Mouse (Mus musculus) embryonic facial prominence, embryonic 13.5 days (tissue): ENCODE results near the gene Nfatc4. TPM values are rescaled to one million over a fixed set of nuclear protein-coding genes. Genes with fewer than 3 reads are reported as not detected.

Source experiments
- ATAC-seq: fragments of 200-750 bp; cut with Nextera tagmentation; 2 replicates; pipeline ENCODE4 v1.8.0; 2017; ENCODE audit warnings: low read depth; ENCODE audit not compliant: insufficient number of reproducible peaks, insufficient read depth, low FRiP score, low TSS enrichment
- H3K27ac ChIP-seq: fragments of 300-500 bp; sonication (generic); 2 replicates; pipeline ENCODE4 v1.5.1; 2015; ENCODE audit warnings: moderate library complexity, mild to moderate bottlenecking, inconsistent platforms
- H3K27me3 ChIP-seq: fragments of 300-500 bp; sonication (generic); 2 replicates; pipeline ENCODE4 v1.6.1; 2015; ENCODE audit warnings: mild to moderate bottlenecking, inconsistent platforms
- H3K36me3 ChIP-seq: fragments of 300-500 bp; sonication (generic); 2 replicates; pipeline ENCODE4 v1.6.1; 2015; ENCODE audit warnings: mild to moderate bottlenecking, inconsistent platforms
- H3K4me1 ChIP-seq: fragments of 300-500 bp; sonication (generic); 2 replicates; pipeline ENCODE4 v1.6.1; 2015; ENCODE audit warnings: inconsistent platforms
- H3K4me2 ChIP-seq: fragments of 300-500 bp; sonication (generic); 2 replicates; pipeline ENCODE4 v1.6.1; 2015; ENCODE audit warnings: moderate library complexity, mild to moderate bottlenecking, inconsistent platforms
- H3K4me3 ChIP-seq: fragments of 300-500 bp; sonication (generic); 2 replicates; pipeline ENCODE4 v1.5.1; 2015; ENCODE audit warnings: mild to moderate bottlenecking, inconsistent platforms
- H3K9ac ChIP-seq: fragments of 300-500 bp; sonication (generic); 2 replicates; pipeline ENCODE4 v1.6.1; 2015; ENCODE audit warnings: mild to moderate bottlenecking, inconsistent platforms
- H3K9me3 ChIP-seq: fragments of 300-500 bp; sonication (generic); 2 replicates; pipeline ENCODE4 v1.6.1; 2016; ENCODE audit warnings: inconsistent platforms
- WGBS: fragments of 180-500 bp; shearing (Covaris S2); methylation state at CpG from one replicate; pipeline ENCODE4 v1.1.7; 2015; ENCODE audit warnings: mixed read lengths; 5-methylcytosine and 5-hydroxymethylcytosine counted together
- polyA plus RNA-seq: library from polyadenylated mRNA; unstranded; fragments of >200 nt; fragmentation: Nextera tagmentation; extraction: Ambion mirVana; gene quantifications from 2 replicates; pipeline ENCODE4 v1.2.1, GENCODE M21; 2015

The Nfatc4 gene
- polyA plus RNA-seq, 1 experiment from 2014 or later: 160 TPM

- H3K9ac ChIP-seq: no peak overlapping the region
- H3K4me2 ChIP-seq: no peak overlapping the region
- H3K36me3 ChIP-seq: peaks cover 13% of the 10 kb centered on the region
- H3K27me3 ChIP-seq: no peaks in the 10 kb centered on the region
- H3K9me3 ChIP-seq: no peaks in the 10 kb centered on the region
- peaks cover 31% of the 10 kb centered on the region for H3K4me1 ChIP-seq
- no peak overlapping the region for H3K27ac ChIP-seq
- ATAC-seq: no peak
- WGBS: 89% methylated on average over 5 of the region's 5 CpGs
- no peak overlapping the region for H3K4me3 ChIP-seq
Measured at GRCm38 (mm10) chr14:55838312-55838711, 15.4 kb downstream of the Nfatc4 start.

- Histone ChIP-seq H3K4me1 (peaks cover 28% of the 10 kb centered on the region), H3K4me2 (no peak overlapping the region), H3K9ac (no peak overlapping the region), H3K36me3 (peaks cover 9% of the 10 kb centered on the region), H3K9me3 (no peaks in the 10 kb centered on the region), H3K27me3 (no peaks in the 10 kb centered on the region), H3K27ac (no peak overlapping the region), H3K4me3 (no peak overlapping the region)
- ATAC-seq: no peak
- 87% methylated on average over 4 of the region's 4 CpGs for WGBS
Measured at GRCm38 (mm10) chr14:55838740-55839139, 15.8 kb downstream of the Nfatc4 start.

- no peak for ATAC-seq
- no peaks in the 10 kb centered on the region for H3K9me3 ChIP-seq
- WGBS: 65% methylated on average over 4 of the region's 4 CpGs
- H3K4me3 ChIP-seq: no peak overlapping the region
- H3K4me1 ChIP-seq: peaks cover 6% of the 10 kb centered on the region
- no peaks in the 10 kb centered on the region for H3K36me3 ChIP-seq
- H3K4me2 ChIP-seq: no peak overlapping the region
- H3K9ac ChIP-seq: no peak overlapping the region
- H3K27ac ChIP-seq: no peak overlapping the region
- H3K27me3 ChIP-seq: no peaks in the 10 kb centered on the region
Measured at GRCm38 (mm10) chr14:55840853-55841366, 18.0 kb downstream of the Nfatc4 start.

- Histone ChIP-seq H3K4me1 (no peaks in the 10 kb centered on the region), H3K27ac (no peak overlapping the region), H3K4me2 (no peak overlapping the region), H3K27me3 (no peaks in the 10 kb centered on the region), H3K36me3 (no peaks in the 10 kb centered on the region), H3K9ac (no peak overlapping the region), H3K4me3 (no peak overlapping the region), H3K9me3 (no peaks in the 10 kb centered on the region)
- 81% methylated on average over 4 of the region's 4 CpGs for WGBS
- ATAC-seq: no peak
Measured at GRCm38 (mm10) chr14:55842794-55843193, 19.9 kb downstream of the Nfatc4 start.

- H3K4me3 ChIP-seq: no peak overlapping the region
- H3K4me2 ChIP-seq: no peak overlapping the region
- H3K4me1 ChIP-seq: peaks cover 3% of the 10 kb centered on the region
- no peaks in the 10 kb centered on the region for H3K27me3 ChIP-seq
- no peak overlapping the region for H3K9ac ChIP-seq
- H3K9me3 ChIP-seq: no peaks in the 10 kb centered on the region
- no peaks in the 10 kb centered on the region for H3K36me3 ChIP-seq
- no peak overlapping the region for H3K27ac ChIP-seq
- WGBS: 73% methylated on average over 9 of the region's 9 CpGs
- no peak for ATAC-seq
Measured at GRCm38 (mm10) chr14:55845506-55846294, 22.8 kb downstream of the Nfatc4 start.

GRCm38 (mm10) chr14:55850885-55851284 is 27.9 kb downstream of the Nfatc4 start:
- 0 out of 2 replicates have a peak overlapping the region, but pooled peaks have one; percentile 98 for H3K27ac ChIP-seq
- no peak for ATAC-seq
- 69% methylated on average over 6 of the region's 6 CpGs for WGBS

DNA sequence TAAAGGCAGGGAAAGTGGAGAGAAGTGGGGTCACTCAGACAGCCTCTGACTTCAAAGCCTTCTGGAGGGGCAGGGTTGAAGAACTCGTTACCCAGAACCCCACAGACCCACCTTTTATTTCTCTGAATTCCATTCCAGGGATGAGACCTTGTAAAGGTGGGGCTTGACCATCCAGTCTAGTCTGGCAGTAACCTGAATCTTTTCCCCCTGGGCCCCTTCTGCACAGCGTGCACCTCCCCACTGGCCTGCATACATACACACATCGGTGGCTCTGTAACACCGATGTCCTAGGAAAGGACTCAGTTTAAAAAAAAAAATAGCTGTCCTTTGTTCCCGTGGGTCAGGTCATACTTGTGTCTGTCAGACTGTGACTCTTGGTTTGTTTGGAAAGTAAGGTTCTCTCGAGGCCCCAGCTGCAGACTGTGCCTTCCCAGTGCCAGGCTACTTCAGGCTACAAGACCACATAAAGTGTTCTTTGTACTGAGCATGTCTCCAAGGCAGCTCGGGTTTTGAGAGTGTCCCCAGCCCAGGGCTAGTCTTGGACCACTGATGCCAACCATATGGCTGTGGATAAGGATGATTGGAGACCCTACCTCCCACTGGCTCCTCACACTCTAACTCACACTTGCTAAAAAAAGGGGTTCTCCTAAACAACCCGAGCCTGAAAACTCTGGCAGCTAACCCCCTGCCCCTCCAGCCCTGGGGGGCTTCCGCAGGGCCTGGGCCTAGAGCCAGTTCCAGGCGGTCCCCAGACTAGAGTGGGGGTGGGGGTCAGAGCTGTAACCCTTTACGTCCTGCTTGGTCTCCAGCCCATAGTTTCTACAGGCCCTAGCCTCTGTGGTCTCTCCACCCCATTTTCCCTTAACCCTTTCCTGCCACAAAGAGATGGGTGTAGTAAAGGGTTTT is 30.0 kb downstream of the Nfatc4 start:
- peak; percentile 86 for ATAC-seq
- 3% methylated on average over 11 of the region's 11 CpGs for WGBS
- Histone ChIP-seq H3K27ac (peak overlapping the region; percentile 98), H3K4me3 (peak overlapping the region; percentile 78), H3K9me3 (no peaks in the 10 kb centered on the region), H3K36me3 (peaks cover 5% of the 10 kb centered on the region), H3K4me1 (peaks cover 53% of the 10 kb centered on the region), H3K27me3 (no peaks in the 10 kb centered on the region), H3K9ac (peak overlapping the region; percentile 93), H3K4me2 (peak overlapping the region; percentile 93)

More at GRCm38 (mm10) chr14:55850885-55851284, 27.9 kb downstream of the Nfatc4 start:
- no peak overlapping the region for H3K4me3 ChIP-seq
- no peaks in the 10 kb centered on the region for H3K36me3 ChIP-seq
- H3K27me3 ChIP-seq: no peaks in the 10 kb centered on the region
- no peak overlapping the region for H3K9ac ChIP-seq
- H3K4me1 ChIP-seq: peaks cover 33% of the 10 kb centered on the region
- no peak overlapping the region for H3K4me2 ChIP-seq
- no peaks in the 10 kb centered on the region for H3K9me3 ChIP-seq

DNA sequence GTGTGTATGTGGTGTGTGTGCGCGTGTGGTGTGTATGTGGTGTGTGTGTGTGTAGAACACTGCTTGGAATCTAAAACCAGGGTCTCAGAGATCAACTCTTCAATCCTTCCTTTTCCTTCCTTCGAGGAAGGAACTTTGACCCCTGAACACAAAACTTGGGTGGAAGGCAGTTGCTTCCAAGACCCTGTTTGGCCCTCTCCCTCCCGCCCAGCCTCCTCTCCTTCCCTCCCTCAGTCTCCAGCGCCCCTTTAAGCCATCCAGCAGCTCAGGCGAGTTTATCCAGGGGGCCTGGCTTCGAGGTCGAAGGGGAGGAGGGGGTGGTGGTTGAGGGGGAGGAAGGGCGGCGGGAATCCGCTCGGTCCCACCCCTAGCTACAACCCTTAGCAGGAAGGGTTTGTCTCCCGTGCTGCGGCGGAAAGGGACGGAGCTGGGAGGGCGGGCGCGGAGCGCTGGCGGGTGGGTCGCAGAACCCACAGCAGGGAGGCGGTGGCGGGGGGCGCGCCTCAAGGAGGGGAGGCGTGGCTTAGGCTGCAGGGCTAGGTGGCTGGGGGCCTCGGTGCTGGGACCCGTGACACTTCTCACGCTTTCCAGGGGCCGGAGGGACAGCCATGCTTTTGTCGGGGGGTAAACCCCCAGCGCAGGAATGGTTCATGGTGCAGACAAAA is 30.8 kb downstream of the Nfatc4 start, which contains the start of gene Nynrin:
TSS of gene Nynrin (plus strand) at position 390 of the 665 bp plus-strand sequence.
- Histone ChIP-seq H3K27ac (peak within 1 kb of the TSS; percentile 98), H3K27me3 (no peaks in the 10 kb centered on the region), H3K4me3 (peak within 1 kb of the TSS; percentile 78), H3K4me1 (peaks cover 62% of the 10 kb centered on the region), H3K9me3 (no peaks in the 10 kb centered on the region), H3K4me2 (peak within 1 kb of the TSS; percentile 93), H3K36me3 (peaks cover 9% of the 10 kb centered on the region), H3K9ac (peak within 1 kb of the TSS; percentile 93)
- 1% methylated on average over 30 of the region's 33 CpGs for WGBS
- ATAC-seq: peak; percentile 87

DNA sequence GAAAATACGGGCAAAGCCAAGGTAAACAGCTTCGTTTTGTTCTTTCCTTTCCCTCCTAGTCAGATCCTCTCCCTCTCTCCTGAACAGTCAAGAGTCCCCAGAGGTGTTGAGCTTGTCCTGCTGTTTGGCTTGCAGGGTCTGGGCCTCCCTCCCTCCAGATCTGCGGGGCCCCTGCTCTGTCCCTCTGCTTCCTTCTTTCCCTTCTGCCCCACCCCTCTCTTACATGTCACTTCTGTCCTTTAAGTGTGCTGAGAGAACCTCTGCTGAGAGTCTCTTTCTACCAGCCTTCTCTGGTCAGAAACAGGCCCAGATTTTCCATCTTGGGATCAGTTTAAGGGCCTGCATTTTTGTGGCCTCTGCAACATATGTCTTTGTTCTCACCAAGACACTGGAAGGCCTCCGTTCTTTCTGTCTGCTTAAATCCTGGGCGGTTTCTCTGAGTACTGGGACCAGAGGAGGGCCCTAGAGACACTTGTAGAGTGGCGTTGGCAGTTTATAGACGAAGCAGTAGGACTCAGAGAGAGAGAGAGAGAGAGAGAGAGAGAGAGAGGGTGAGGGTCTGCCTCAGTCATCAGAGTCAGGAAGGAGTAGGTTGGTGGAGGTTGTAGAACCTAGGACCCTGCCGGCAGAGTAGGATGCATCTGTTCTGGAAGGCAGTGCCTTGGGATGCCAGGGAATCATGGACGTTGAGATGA is 31.6 kb downstream of the Nfatc4 start:
- 0 out of 2 replicates have a peak, but pooled peaks have one; percentile 3 for ATAC-seq
- H3K4me3 ChIP-seq: peak overlapping the region; percentile 78
- peaks cover 17% of the 10 kb centered on the region for H3K36me3 ChIP-seq
- H3K27me3 ChIP-seq: no peaks in the 10 kb centered on the region
- peak overlapping the region; percentile 93 for H3K9ac ChIP-seq
- H3K27ac ChIP-seq: peak overlapping the region; percentile 98
- H3K4me2 ChIP-seq: peak overlapping the region; percentile 93
- no peaks in the 10 kb centered on the region for H3K9me3 ChIP-seq
- H3K4me1 ChIP-seq: peaks cover 70% of the 10 kb centered on the region
- WGBS: under 1% methylated on average over 9 of the region's 9 CpGs

GRCm38 (mm10) chr14:55855101-55855561 is 32.2 kb downstream of the Nfatc4 start:
- Histone ChIP-seq H3K27me3 (no peaks in the 10 kb centered on the region), H3K9me3 (no peaks in the 10 kb centered on the region), H3K4me2 (peak overlapping the region; percentile 93), H3K4me3 (peak overlapping the region; percentile 78), H3K4me1 (peaks cover 74% of the 10 kb centered on the region), H3K36me3 (peaks cover 18% of the 10 kb centered on the region), H3K27ac (peak overlapping the region; percentile 98), H3K9ac (peak overlapping the region; percentile 93)
- no peak for ATAC-seq
- under 1% methylated on average over 4 of the region's 4 CpGs for WGBS
